Mouse (Mus musculus) liver, embryonic 14.5 days (tissue): ENCODE results near the gene Wbp2. TPM values are rescaled to one million over a fixed set of nuclear protein-coding genes. Genes with fewer than 3 reads are reported as not detected.

Experiments used
- ATAC-seq: fragments of 200-750 bp; cut with Nextera tagmentation; 2 replicates; pipeline ENCODE4 v1.8.0; 2017; ENCODE audit warnings: moderate number of reproducible peaks, mild to moderate bottlenecking, moderate library complexity; ENCODE audit not compliant: insufficient read depth
- DNase-seq, 3 experiments: peaks; one replicate each; pipeline ENCODE4 v3.0.0-alpha.2; 2012 to 2013; ENCODE audit warnings: low read depth in 3 of 3, low spot score in 3 of 3
- H3K27ac ChIP-seq: fragments of 300-500 bp; sonication (generic); 2 replicates; pipeline ENCODE4 v1.5.1; 2014; ENCODE audit warnings: moderate library complexity, mild to moderate bottlenecking, control low read depth, inconsistent platforms
- H3K27me3 ChIP-seq: fragments of 300-500 bp; sonication (generic); 2 replicates; pipeline ENCODE4 v1.6.1; 2014; ENCODE audit warnings: mild to moderate bottlenecking, low read length, moderate library complexity; ENCODE audit not compliant: control insufficient read depth, insufficient read depth
- H3K36me3 ChIP-seq: fragments of 300-500 bp; sonication (generic); replicated peaks from 2 replicates; pipeline ENCODE4 v1.6.1; 2014; ENCODE audit warnings: low read depth; ENCODE audit not compliant: control insufficient read depth, insufficient read depth
- H3K4me1 ChIP-seq, 2 experiments: fragments of 200-500 bp in 1 of 2; fragments of 300-500 bp in 1 of 2; sonication (generic) in 1 of 2; replicated peaks; 2 replicates each; pipeline ENCODE4 v1.6.1; 2012 to 2014; ENCODE audit warnings: antibody characterized with exemption in 1 of 2, inconsistent platforms in 1 of 2, low read length in 1 of 2; ENCODE audit not compliant: control insufficient read depth in 2 of 2, insufficient read depth in 2 of 2
- H3K4me2 ChIP-seq: fragments of 300-500 bp; sonication (generic); 2 replicates; pipeline ENCODE4 v1.6.1; 2014; ENCODE audit warnings: low read depth, mild to moderate bottlenecking, control low read depth, moderate library complexity
- H3K4me3 ChIP-seq, 2 experiments: fragments of 200-500 bp in 1 of 2; fragments of 300-500 bp in 1 of 2; sonication (generic) in 1 of 2; 2 replicates each; pipeline ENCODE4 v1.5.1; 2012 to 2014; ENCODE audit warnings: low read depth in 2 of 2, low read length in 2 of 2, mild to moderate bottlenecking in 2 of 2, control low read depth in 1 of 2, inconsistent platforms in 1 of 2, moderate library complexity in 1 of 2; ENCODE audit not compliant: insufficient read depth in 1 of 2
- H3K9ac ChIP-seq: fragments of 300-500 bp; sonication (generic); replicated peaks from 2 replicates; pipeline ENCODE4 v1.6.1; 2014; ENCODE audit warnings: mild to moderate bottlenecking, control low read depth, moderate library complexity
- H3K9me3 ChIP-seq: fragments of 300-500 bp; sonication (generic); 2 replicates; pipeline ENCODE4 v1.6.1; 2016; ENCODE audit warnings: low read length, mixed read lengths; ENCODE audit not compliant: control insufficient read depth
- CTCF ChIP-seq: IDR thresholded peaks from 2 replicates; pipeline ENCODE4 v1.5.1; 2016; ENCODE audit warnings: antibody characterized with exemption, low read depth, control low read depth
- EP300 ChIP-seq: IDR thresholded peaks from 2 replicates; pipeline ENCODE4 v1.6.1; 2016; ENCODE audit warnings: antibody characterized with exemption, low read depth
- WGBS: fragments of 180-500 bp; shearing (Covaris S2); extraction: QIAGEN DNeasy Blood & Tissue Kit; methylation state at CpG from one replicate; pipeline ENCODE4 v1.1.7; 2014; ENCODE audit not compliant: insufficient replicate concordance; 5-methylcytosine and 5-hydroxymethylcytosine counted together
- polyA plus RNA-seq, 2 experiments: library from polyadenylated mRNA; depleted of rRNA in 1 of 2; stranded (reverse) in 1 of 2; unstranded in 1 of 2; fragments of >200 nt; fragmentation: Nextera tagmentation in 1 of 2; extraction: Ambion mirVana in 1 of 2; gene quantifications; 2 replicates each; pipeline versions ENCODE4 v1.2.1 to v1.2.3; 2012 to 2014

Wbp2 gene
- polyA plus RNA-seq, 2 experiments: 46.2 to 74.5 TPM

DNA sequence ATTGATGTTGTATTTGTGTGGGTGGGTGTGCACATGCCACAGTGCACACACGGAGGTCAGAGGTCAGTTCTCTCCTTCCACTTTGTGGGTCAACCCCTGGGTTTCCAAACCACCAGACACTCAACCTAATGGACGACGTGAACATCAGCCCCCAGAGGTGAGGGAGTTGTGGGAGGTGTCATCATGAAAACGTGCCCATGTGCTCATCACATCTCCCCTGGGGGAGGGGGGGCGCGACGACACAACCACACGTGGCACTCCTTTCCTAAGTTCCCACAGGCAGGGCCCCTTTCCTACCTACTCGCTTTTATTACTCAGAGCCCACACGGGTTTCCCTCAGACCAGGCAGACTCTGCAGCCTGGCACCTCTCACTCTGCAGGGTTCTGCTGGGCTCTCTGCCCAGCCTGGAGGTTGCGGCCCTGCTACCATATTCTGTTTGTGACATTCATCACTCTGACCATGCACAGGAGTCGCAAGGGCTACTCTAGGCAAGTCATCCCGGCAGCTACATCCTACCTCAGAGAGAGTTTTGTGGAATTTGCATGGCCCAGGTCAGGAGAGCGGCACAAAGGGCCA is 3.6 kb downstream of the Wbp2 start:
- Histone ChIP-seq H3K4me1 (peaks cover 46 to 52% of the 10 kb centered on the region in 2 experiments), H3K27ac (peak overlapping the region; percentile 87), H3K9me3 (no peaks in the 10 kb centered on the region), H3K36me3 (peaks cover 54% of the 10 kb centered on the region), H3K4me3 (no peak overlapping the region), H3K9ac (no peak overlapping the region), H3K4me2 (no peak overlapping the region), H3K27me3 (no peaks in the 10 kb centered on the region)
- 85% methylated on average over 14 of the region's 14 CpGs for WGBS
- no peak for TF ChIP-seq EP300
- no peak for TF ChIP-seq CTCF
- no peak for ATAC-seq
- DNase-seq: no peak

DNA sequence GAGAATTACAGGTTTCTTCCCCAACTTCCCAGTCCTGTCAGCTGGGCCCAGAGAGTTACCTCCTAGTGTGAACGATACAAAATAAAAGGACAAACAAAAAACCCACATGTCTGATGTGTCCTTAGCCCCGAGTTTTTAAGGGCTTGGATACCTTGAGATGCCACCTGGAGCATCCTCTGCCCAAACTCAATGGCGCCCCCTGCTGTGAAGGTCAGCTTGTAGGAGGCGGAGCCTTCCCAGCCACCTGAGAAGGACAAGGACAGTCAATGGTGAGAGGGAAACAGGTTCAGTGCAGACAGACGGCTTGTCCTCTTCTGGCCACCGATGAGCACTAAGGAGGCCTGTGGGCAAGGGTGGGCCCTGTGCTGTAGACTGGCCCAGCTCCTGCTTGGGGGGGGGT is 5.7 kb downstream of the Wbp2 start:
- Histone ChIP-seq H3K27me3 (no peaks in the 10 kb centered on the region), H3K9me3 (no peaks in the 10 kb centered on the region), H3K4me3 (no peak overlapping the region), H3K4me2 (no peak overlapping the region), H3K4me1 (peaks cover 50 to 53% of the 10 kb centered on the region in 2 experiments), H3K27ac (no peak overlapping the region), H3K9ac (no peak overlapping the region), H3K36me3 (peaks cover 54% of the 10 kb centered on the region)
- TF ChIP-seq EP300: no peak
- peak; percentile 93 for TF ChIP-seq CTCF
- DNase-seq: peak in 2 of 3 experiments; percentile 53 to 66
- no peak for ATAC-seq
- WGBS: 63% methylated on average over 6 of the region's 6 CpGs

DNA sequence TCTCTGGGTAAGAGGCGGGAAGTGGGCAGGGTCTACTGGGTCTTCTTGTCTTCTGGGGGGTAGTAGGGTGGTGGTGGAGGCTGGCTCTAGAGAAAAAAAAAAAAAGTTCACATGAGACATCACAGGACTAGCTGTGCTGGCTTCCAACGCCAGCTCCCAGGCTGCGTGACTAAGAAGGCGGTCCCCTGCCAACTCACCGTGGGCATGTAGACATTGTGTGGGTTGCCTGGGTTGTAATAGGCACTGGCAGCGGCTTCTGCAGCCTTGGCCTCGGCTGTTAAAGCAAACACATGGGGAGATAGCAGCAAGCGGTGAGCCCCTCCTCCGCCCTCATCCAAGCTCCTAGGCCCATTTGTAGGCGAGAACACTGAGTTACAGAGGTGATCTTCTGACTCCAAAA is 7.3 kb downstream of the Wbp2 start:
- Histone ChIP-seq H3K9me3 (no peaks in the 10 kb centered on the region), H3K27me3 (no peaks in the 10 kb centered on the region), H3K4me1 (peaks cover 43% of the 10 kb centered on the region in 2 experiments), H3K9ac (no peak overlapping the region), H3K4me3 (no peak overlapping the region), H3K4me2 (no peak overlapping the region), H3K36me3 (peaks cover 50% of the 10 kb centered on the region), H3K27ac (peak overlapping the region; percentile 16; the same call in 1 of the 2 replicates)
- ATAC-seq (no peak), DNase-seq (no peak)
- WGBS: 58% methylated on average over 10 of the region's 10 CpGs
- no peak for TF ChIP-seq CTCF
- no peak for TF ChIP-seq EP300

DNA sequence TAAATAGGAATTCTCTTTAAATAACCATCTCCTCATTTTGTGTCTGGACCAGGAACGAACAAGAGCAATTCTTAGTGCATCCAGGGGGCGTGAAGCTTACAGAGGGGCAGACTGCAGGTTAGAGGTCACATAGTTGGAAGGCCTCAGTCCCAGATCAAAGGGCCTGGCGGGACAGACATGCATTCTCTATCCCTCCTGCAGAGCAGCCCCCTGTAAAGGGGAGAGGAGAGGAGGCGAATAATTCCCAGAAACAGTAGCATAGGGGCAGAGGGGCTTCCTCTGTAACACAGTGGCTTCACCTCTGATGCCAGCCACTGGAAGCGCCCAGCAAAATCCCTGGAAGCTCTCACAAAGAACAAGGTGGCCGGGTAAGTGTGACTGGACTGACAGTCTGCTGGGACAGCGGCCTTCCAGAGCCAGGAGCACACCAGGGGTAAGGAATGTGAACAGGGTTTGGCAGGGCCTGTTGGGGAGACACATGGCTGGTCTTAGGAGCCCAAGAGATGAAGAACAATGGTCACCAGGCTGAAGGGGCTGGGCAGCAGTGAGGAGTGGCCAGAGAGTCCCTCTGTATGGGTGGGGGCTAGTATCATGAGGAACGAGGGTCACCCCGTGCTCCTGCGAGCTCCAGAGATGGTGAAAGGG is 8.0 kb downstream of the Wbp2 start:
- no peak for ATAC-seq
- Histone ChIP-seq H3K4me2 (peak overlapping the region; percentile 95), H3K27ac (peak overlapping the region; percentile 93), H3K27me3 (no peaks in the 10 kb centered on the region), H3K4me3 (no peak overlapping the region), H3K9ac (peak overlapping the region; percentile 42), H3K36me3 (peaks cover 48% of the 10 kb centered on the region), H3K9me3 (no peaks in the 10 kb centered on the region), H3K4me1 (peaks cover 36% of the 10 kb centered on the region in 2 experiments)
- no peak for TF ChIP-seq CTCF
- no peak for TF ChIP-seq EP300
- no peak for DNase-seq
- WGBS: 63% methylated on average over 10 of the region's 10 CpGs

DNA sequence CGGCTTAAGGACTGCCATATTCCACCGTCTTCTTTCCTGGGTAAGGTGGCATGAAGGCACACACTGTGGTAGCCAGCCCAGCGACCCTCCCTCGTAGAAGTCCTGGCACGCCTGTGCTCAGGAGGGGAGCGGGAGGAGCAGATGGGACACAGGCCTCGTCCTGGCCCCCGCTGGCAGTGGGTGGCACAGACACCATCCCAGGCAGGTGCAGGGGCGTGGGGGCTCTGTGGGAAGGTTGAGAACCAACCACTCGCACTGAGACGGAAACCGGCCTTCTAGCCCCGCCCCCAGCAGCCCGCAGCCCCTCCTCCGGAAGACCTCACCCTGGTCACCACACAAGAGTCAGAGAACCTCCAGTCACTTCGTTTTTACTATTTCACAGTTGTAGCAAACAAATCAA is 8.6 kb downstream of the Wbp2 start:
- Histone ChIP-seq H3K4me1 (peaks cover 33% of the 10 kb centered on the region in 2 experiments), H3K27ac (peak overlapping the region; percentile 93), H3K9me3 (no peaks in the 10 kb centered on the region), H3K36me3 (peaks cover 43% of the 10 kb centered on the region), H3K9ac (peak overlapping the region; percentile 94), H3K4me3 (peak overlapping the region; percentile 55 to 75), H3K4me2 (peak overlapping the region; percentile 95), H3K27me3 (no peaks in the 10 kb centered on the region)
- peak; percentile 38 for ATAC-seq
- no peak for TF ChIP-seq CTCF
- TF ChIP-seq EP300: no peak
- WGBS: 2% methylated on average over 16 of the region's 16 CpGs
- no peak for DNase-seq
